Mouse (Mus musculus): ENCODE results near the gene Duox2.

- TF ChIP-seq CTCF (conservative IDR thresholded peaks at IDR 0.05 in 1 of 2, IDR thresholded peaks at IDR 0.05 in 1 of 2; ENCODE audit: low read depth in 2 of 2, low read length in 2 of 2) (no peak), EP300 (IDR thresholded peaks at IDR 0.05; ENCODE audit: low read length) (no peak), MAFK (IDR thresholded peaks at IDR 0.05; ENCODE audit: insufficient replicate concordance, low read length) (no peak)
Measured at GRCm38 (mm10) chr2:122306184-122306583, 7.9 kb upstream of the Duox2 start.

Measured in CH12.LX (cell line).